ENCODE assay signal across 8 mouse cellular contexts in genomic region chr10:84903307-84903706, GRCm38 (mm10). TPM values are rescaled to one million over a fixed set of nuclear protein-coding genes. Genes with fewer than 3 reads are reported as not detected.
DNase-seq lines count a peak whose midpoint lies in the region; ATAC-seq lines count a peak whose summit lies in the region.

No protein-coding gene starts in this region.

- H3K27ac ChIP-seq in lung, embryonic 15.5 days = no peak overlapping the region
- H3K27ac ChIP-seq in hindbrain, embryonic 12.5 days = peak overlapping the region; percentile 60
- H3K27ac ChIP-seq in midbrain, embryonic 11.5 days (ENCODE audit: low read depth, low read length) = no peak overlapping the region

- H3K9me3 ChIP-seq in lung, embryonic 15.5 days = no peaks in the 10 kb centered on the region
- no peaks in the 10 kb centered on the region for H3K9me3 ChIP-seq in hindbrain, embryonic 12.5 days (replicated peaks)
- no peaks in the 10 kb centered on the region for H3K9me3 ChIP-seq in midbrain, embryonic 11.5 days (ENCODE audit: control insufficient read depth, low read length)

- intact Hi-C loops in gastrocnemius, postnatal 14 days (cut with DNase I; ENCODE audit: low total_unique reads) = no loop called here

- no peak overlapping the region for H3K9ac ChIP-seq in lung, embryonic 15.5 days
- H3K9ac ChIP-seq in hindbrain, embryonic 12.5 days = no peak overlapping the region
- no peak overlapping the region for H3K9ac ChIP-seq in midbrain, embryonic 11.5 days (ENCODE audit: low read length)

- 0 out of 2 replicates have a peak overlapping the region, but pooled peaks have one; percentile 8 for H3K4me3 ChIP-seq in lung, embryonic 15.5 days
- H3K4me3 ChIP-seq in hindbrain, embryonic 12.5 days = no peak overlapping the region
- no peak overlapping the region for H3K4me3 ChIP-seq in midbrain, embryonic 11.5 days (ENCODE audit: low read depth, low read length)

- WGBS in lung, embryonic 15.5 days = 29% methylated on average over 7 of the region's 7 CpGs
- WGBS in hindbrain, embryonic 12.5 days = 43% methylated on average over 7 of the region's 7 CpGs
- WGBS in midbrain, embryonic 11.5 days = 54% methylated on average over 7 of the region's 7 CpGs

- peak; percentile 56; the same call in 1 of the 2 replicates for ATAC-seq in lung, embryonic 15.5 days (ENCODE audit: borderline replicate concordance, extremely low read depth, low FRiP score, low TSS enrichment)
- ATAC-seq in hindbrain, embryonic 12.5 days (ENCODE audit: low FRiP score) = 0 out of 2 replicates have a peak, but pooled peaks have one; percentile 35
- ATAC-seq in midbrain, embryonic 11.5 days (ENCODE audit: low FRiP score) = peak; percentile 40; the same call in 1 of the 2 replicates

- no peaks in the 10 kb centered on the region for H3K36me3 ChIP-seq in lung, embryonic 15.5 days
- peaks cover 14% of the 10 kb centered on the region; the same call in 1 of the 2 replicates for H3K36me3 ChIP-seq in hindbrain, embryonic 12.5 days
- H3K36me3 ChIP-seq in midbrain, embryonic 11.5 days (ENCODE audit: control insufficient read depth, insufficient read depth, low read length) = peaks cover 5% of the 10 kb centered on the region; the same call in 1 of the 2 replicates

- peak; percentile 31 to 62 for DNase-seq in cerebellum, postnatal 14 days
- no peak for DNase-seq in cerebellum, adult 18-20 months
- no peak for DNase-seq in lung, postnatal 25 days (ENCODE audit: low spot score)
- no peak for DNase-seq in midbrain, embryonic 11.5 days (ENCODE audit: low spot score, missing footprints)
- no peak for DNase-seq in gastrocnemius, postnatal 14 days
- DNase-seq in embryo, embryonic 11 days = no peak

- H3K4me2 ChIP-seq in lung, embryonic 15.5 days = peak overlapping the region; percentile 44
- peak overlapping the region; percentile 15; the same call in 1 of the 2 replicates for H3K4me2 ChIP-seq in hindbrain, embryonic 12.5 days (replicated peaks)
- H3K4me2 ChIP-seq in midbrain, embryonic 11.5 days = no peak overlapping the region

- peaks cover 10% of the 10 kb centered on the region for H3K4me1 ChIP-seq in lung, embryonic 15.5 days
- H3K4me1 ChIP-seq in hindbrain, embryonic 12.5 days = peaks cover 16% of the 10 kb centered on the region
- peaks cover 6% of the 10 kb centered on the region for H3K4me1 ChIP-seq in midbrain, embryonic 11.5 days (ENCODE audit: control insufficient read depth, insufficient read depth, low read length)

- H3K27me3 ChIP-seq in lung, embryonic 15.5 days = no peaks in the 10 kb centered on the region
- no peaks in the 10 kb centered on the region for H3K27me3 ChIP-seq in hindbrain, embryonic 12.5 days
- H3K27me3 ChIP-seq in midbrain, embryonic 11.5 days (ENCODE audit: control insufficient read depth, insufficient read depth, low read length) = no peaks in the 10 kb centered on the region

RNA-seq across cellular contexts. Expression of gene Ric8b, which starts 14.1 kb away (rescaled TPM):
- polyA plus RNA-seq in lung, embryonic 15.5 days (2015; fragmentation: Nextera tagmentation; extraction: Ambion mirVana) = 18.2 and 20.9 TPM in 2 replicates
- 42.4 and 44.9 TPM in 2 replicates for polyA plus RNA-seq in hindbrain, embryonic 12.5 days (2016; fragmentation: Nextera tagmentation; extraction: Ambion mirVana)
- polyA plus RNA-seq in midbrain, embryonic 11.5 days (2014; fragmentation: Nextera tagmentation; extraction: Ambion mirVana) = 25.0 and 27.3 TPM in 2 replicates
- total RNA-seq in gastrocnemius, postnatal 14 days (2021) = 10 to 100 TPM; 34.5 to 35.0 TPM

Comparison
In these comparisons a context has a peak if more than half of its experiments do, and no peak if none do; other contexts are left out.
1. DNase-seq: peak in cerebellum, postnatal 14 days (2 of 2); none in cerebellum, adult 18-20 months (0 of 2), lung, postnatal 25 days (single experiment), midbrain, embryonic 11.5 days (single experiment), gastrocnemius, postnatal 14 days (single experiment) and embryo, embryonic 11 days (single experiment).
2. Peak in every context shown above with its lines, with median percentiles within 50 percentile points of each other: ATAC-seq.